Mouse (Mus musculus) A20 (cell line): Measurements from ENCODE around the gene Btnl2.

ENCODE experiments used
- DNase-seq: peaks from one replicate; pipeline ENCODE4 v3.0.0-alpha.2; 2011; ENCODE audit warnings: low read depth, low spot score

Btnl2 gene

GRCm38 (mm10) chr17:34347606-34348308 is 6.9 kb upstream of the Btnl2 start:
- DNase-seq = peak; percentile 96

DNA sequence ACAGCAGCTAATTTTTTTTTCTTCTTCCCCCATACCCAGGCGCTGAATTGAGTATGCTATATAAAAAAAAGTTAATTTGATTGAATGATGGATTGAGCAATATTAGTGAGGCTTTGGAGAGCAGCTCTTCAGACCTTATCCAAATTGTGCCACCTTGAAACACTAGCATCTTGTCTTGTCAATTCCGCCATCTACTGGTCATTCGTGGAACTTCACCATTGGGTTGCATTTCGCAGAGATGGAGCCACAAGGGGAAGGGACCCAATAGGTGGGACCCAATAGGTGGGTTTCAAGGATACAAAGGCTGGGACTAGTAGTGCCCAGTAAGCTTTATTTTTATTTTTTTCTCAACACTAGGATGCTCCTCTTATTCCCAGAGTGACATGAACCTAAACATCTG is 5.2 kb upstream of the Btnl2 start:
- DNase-seq = peak; percentile 86

GRCm38 (mm10) chr17:34354940-34355339 is 318 bp downstream of the Btnl2 start:
- peak; percentile 85 for DNase-seq

DNA sequence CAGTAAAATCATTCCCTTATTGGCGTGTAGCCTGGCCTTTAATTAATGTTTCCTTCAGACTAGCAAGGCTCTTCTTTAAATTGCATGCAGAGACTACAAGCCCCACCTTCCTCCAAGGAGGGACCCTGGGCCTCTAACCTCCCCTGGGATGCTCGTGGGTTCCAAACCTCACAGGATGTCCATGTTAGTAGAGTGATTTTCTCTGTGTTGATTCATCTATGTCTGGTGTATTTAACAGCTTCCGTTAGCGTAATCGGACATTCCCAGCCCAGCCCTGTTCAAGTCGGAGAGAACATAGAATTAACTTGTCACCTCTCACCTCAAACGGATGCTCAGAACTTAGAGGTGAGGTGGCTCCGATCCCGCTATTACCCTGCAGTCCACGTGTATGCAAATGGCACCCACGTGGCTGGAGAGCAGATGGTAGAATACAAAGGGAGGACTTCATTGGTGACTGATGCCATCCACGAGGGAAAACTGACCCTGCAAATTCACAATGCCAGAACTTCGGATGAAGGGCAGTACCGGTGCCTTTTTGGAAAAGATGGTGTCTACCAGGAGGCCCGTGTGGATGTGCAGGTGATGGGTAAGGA is 8.4 kb downstream of the Btnl2 start:
- no peak for DNase-seq

GRCm38 (mm10) chr17:34363676-34364310 is 9.2 kb downstream of the Btnl2 start:
- DNase-seq = peak; percentile 48

GRCm38 (mm10) chr17:34365031-34365430 is 10.4 kb downstream of the Btnl2 start:
- DNase-seq = no peak

- no peak for DNase-seq
These were observed 15.9 kb downstream of the Btnl2 start for GRCm38 (mm10) chr17:34370563-34370962.

DNA sequence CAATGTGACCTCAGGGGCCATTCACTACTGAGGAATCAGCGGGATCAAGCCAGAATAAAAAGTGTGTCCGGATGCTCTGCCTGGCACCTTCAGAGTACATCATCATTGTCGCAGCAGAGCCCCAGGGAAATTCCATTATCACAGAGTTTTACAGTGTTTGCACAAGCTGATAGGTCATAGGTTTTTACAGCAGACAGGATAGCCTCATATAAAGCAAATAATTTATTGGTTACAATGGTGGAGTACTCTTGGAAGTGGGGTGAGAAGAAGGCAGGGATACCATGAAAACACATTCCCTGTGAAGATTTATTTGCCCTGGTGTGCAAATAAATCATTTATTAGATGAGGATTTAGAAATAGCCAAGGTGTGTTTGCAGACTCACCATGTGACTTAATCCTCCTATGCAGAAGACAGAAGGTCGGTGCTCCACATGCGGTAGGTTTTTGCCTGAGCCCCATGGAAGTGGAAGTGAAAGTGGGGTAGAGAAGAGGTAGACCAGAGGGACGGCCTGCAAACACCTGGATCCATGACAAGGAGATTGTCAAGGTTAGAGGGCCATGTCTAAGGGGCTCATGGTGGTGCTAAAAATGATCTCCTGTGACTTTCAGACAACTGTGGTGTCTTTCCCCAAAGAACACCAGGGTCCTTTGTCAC is 18.6 kb downstream of the Btnl2 start:
- DNase-seq = peak; percentile 80

DNA sequence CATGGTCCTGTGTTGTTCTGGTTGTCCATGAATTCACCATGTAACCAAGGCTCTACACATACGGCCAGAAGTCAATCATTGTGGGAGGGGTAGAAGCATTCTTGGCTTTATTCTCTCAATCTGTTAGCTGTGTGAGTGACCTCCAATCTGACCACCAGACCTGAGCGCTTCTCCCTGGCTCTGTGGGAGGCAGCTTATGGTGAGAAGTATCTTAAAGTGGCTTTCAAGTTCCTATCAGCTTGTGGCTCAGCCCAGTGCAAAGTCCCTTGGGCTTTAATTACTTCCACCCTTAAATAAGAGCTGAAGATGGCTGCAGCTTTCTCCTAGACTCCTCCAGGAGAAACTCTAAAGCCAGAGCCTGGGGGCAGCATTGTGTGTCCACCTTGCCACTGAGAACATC is 22.2 kb downstream of the Btnl2 start, which contains the start of gene Btnl1:
Gene Btnl1, plus strand, starts transcription at position 286 of the 400 bp plus-strand sequence.
- no peak for DNase-seq

GRCm38 (mm10) chr17:34377450-34378209 is 23.0 kb downstream of the Btnl2 start:
- DNase-seq = no peak

DNA sequence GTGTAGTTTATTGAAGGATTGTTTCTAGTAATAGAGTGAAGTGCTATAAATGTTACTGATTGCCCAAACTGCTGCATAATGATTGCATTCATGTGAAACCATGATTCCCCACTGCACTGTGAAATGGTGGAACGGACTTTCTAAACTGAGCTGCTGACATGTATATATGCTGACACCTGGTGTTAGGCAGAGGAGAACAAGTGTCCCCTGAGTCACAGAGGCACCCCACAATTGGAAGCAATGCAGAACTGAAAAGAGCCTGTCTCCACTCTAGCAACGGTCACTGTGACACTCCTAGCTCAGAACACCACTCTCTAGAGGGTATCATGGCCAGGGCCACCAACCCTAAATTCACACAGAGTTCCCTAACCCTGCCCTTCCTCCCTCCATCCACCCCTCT is 24.1 kb downstream of the Btnl2 start:
- peak; percentile 54 for DNase-seq

- no peak for DNase-seq
These were observed 24.8 kb downstream of the Btnl2 start for GRCm38 (mm10) chr17:34379451-34379850.

GRCm38 (mm10) chr17:34381876-34382275 is 27.3 kb downstream of the Btnl2 start:
- no peak for DNase-seq

DNA sequence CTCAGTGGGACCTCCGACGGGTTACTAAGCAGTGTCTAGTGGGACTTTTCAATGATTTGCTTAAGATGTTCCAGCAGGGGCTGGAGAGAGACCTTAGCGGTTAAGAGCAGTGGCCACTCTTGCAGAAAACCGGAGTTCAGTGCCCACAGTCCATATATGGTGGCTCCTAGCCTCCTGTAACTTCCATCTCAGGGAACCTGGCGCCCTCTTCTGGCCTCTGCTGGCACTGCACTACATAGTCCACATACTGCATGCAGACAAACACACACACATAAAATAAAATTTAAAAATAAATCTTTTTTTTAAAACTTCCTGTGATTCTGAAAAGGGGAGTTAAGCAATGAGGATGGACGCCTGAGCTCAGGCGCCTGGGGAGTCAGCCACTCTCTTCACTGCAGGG is 28.6 kb downstream of the Btnl2 start:
- peak; percentile 62 for DNase-seq

DNA sequence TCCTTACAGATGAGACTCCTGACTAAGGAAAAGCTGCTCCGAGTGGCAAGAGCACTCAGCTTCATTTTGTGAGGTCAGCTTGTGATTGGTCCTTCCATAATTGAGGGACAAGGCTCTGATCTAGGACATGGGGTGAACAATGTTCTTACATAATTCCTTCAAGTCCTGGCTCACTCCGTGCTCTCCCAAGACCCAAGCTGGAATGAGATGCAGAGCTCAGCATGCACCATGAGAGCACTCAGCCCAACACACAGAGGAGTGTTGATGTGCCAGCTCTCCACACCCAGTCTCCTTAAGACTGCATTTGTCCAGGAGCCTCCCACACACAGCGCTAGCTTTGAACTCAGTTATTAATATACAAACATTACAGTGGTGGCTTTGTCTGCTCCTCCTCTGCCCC is 30.1 kb downstream of the Btnl2 start:
- no peak for DNase-seq

DNA sequence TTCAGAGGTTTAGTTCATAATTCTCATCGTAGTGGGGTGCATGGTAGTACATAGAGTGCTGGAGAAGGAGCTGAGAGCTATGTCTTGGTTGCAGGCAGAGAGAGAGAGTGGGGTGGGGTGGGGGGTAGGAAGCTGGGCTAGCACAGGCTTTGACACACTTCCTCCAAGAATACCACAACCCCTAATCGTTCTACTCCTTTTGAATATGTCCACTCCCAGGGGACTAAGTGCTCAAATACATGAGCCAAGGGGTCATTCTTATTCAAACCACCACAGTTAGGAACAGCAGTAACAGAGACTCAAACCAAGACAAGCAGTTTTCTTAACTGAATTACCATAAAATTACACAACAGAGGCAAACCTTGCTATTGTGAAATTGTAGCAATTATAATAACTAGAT is 32.0 kb downstream of the Btnl2 start:
- no peak for DNase-seq

- DNase-seq = peak; percentile 49
These were observed 33.9 kb downstream of the Btnl2 start for GRCm38 (mm10) chr17:34388513-34388912.

GRCm38 (mm10) chr17:34391507-34391906 is 36.9 kb downstream of the Btnl2 start:
- no peak for DNase-seq

- peak; percentile 77 for DNase-seq
These were observed 37.7 kb downstream of the Btnl2 start for GRCm38 (mm10) chr17:34392321-34392720.

GRCm38 (mm10) chr17:34397357-34397756 is 42.7 kb downstream of the Btnl2 start:
- DNase-seq = peak; percentile 84

GRCm38 (mm10) chr17:34398058-34398710 is 43.6 kb downstream of the Btnl2 start:
- DNase-seq = peak; percentile 95
